Mouse (Mus musculus) liver, adult 2 months (tissue): ENCODE results near the gene Sec16b.

Experiments used
- CTCF ChIP-seq: fragments of 200-500 bp; IDR thresholded peaks from 2 replicates; pipeline ENCODE4 v1.5.1; 2011; ENCODE audit warnings: low read depth, low read length, control low read depth
- POLR2A ChIP-seq: fragments of 200-500 bp; IDR thresholded peaks from 2 replicates; pipeline ENCODE4 v1.6.1; 2011; ENCODE audit warnings: low read length, control low read depth; ENCODE audit not compliant: insufficient read depth; ENCODE audit errors: extremely low read depth

- TF ChIP-seq POLR2A, result no peak
- TF ChIP-seq CTCF, result no peak
These were observed 98.0 kb downstream of the Sec16b start for GRCm38 (mm10) chr1:157604513-157604912.
